Mouse (Mus musculus) MEL (cell line): ENCODE measurements around the gene Pla1a.

Experiments used
- CTCF ChIP-seq, 3 experiments: IDR thresholded peaks in 2 of 3; conservative IDR thresholded peaks in 1 of 3; 2 replicates each; pipeline ENCODE4 v1.5.1; 2011 to 2012; ENCODE audit warnings: low read length in 3 of 3, low read depth in 2 of 3, mild to moderate bottlenecking in 2 of 3, improper control_type of control experiment in 1 of 3, inconsistent platforms in 1 of 3, mixed read lengths in 1 of 3, moderate library complexity in 1 of 3; ENCODE audit not compliant: control insufficient read depth in 1 of 3, insufficient read depth in 1 of 3, poor library complexity in 1 of 3, severe bottlenecking in 1 of 3
- MEF2A ChIP-seq: IDR thresholded peaks from 2 replicates; pipeline ENCODE4 v1.6.1; 2014; ENCODE audit warnings: low read depth, mild to moderate bottlenecking, inconsistent platforms, low read length, improper control_type of control experiment; ENCODE audit not compliant: poor library complexity, insufficient replicate concordance, severe bottlenecking; ENCODE audit errors: extremely low read depth
- MYC ChIP-seq: IDR thresholded peaks from 2 replicates; pipeline ENCODE4 v1.6.1; 2011; ENCODE audit warnings: low read depth, mild to moderate bottlenecking, low read length, improper control_type of control experiment, moderate library complexity
- POLR2A ChIP-seq, 2 experiments: IDR thresholded peaks; 2 replicates each; pipeline ENCODE4 v1.6.1; 2011 to 2012; ENCODE audit warnings: low read length in 2 of 2, mild to moderate bottlenecking in 2 of 2, control low read depth in 1 of 2, improper control_type of control experiment in 1 of 2, low read depth in 1 of 2, moderate library complexity in 1 of 2; ENCODE audit not compliant: control insufficient read depth in 1 of 2, insufficient read depth in 1 of 2, poor library complexity in 1 of 2
- SMC3 ChIP-seq: IDR thresholded peaks from 2 replicates; pipeline ENCODE4 v1.6.1; 2011; ENCODE audit warnings: low read depth, low read length, improper control_type of control experiment
- TBP ChIP-seq: IDR thresholded peaks from 2 replicates; pipeline ENCODE4 v1.8.0; 2011; ENCODE audit warnings: low read depth, low read length, improper control_type of control experiment

DNA sequence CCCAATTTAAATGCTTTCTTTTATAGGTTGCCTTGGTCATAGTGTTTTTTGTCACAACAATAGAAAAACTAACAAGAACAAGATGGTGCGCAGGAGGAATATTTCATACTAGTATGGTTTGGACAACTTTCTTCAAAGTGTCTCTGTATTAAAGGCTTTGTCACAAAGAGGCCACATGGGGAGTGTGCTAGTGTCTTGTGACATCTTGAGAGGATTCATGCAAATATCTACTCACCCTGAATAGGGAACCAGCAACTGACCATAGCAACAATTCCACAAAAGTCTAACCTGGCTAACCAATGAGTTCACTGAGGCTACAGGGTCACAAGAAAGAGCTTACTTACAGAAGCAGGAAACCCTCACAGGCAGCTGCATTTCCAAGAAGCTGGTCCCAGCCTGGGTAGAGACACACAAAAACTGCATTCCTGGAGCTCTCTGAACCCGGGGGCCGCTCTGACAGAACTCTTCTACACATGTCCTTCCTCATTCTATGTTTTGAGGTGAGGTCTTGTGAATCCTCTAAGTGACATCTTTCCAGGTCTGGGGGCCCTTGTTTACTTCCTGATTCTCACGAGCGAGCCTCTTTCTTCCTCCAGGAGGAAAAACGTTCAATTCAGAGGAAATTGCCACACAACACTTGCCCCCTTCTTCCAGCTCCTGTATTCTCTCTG, 37.8 kb downstream of the Pla1a start:
- TF ChIP-seq TBP = no peak
- no peak for TF ChIP-seq CTCF (IDR thresholded peaks at IDR 0.05 in 2 of 3, conservative IDR thresholded peaks at IDR 0.05 in 1 of 3; ENCODE audit: control insufficient read depth in 1 of 3, insufficient read depth in 1 of 3, low read depth in 2 of 3, low read length in 3 of 3, poor library complexity in 1 of 3, severe bottlenecking in 1 of 3)
- TF ChIP-seq MEF2A = no peak
- no peak for TF ChIP-seq MYC
- no peak for TF ChIP-seq POLR2A (IDR thresholded peaks at IDR 0.05; ENCODE audit: control insufficient read depth in 1 of 2, insufficient read depth in 1 of 2, low read depth in 1 of 2, low read length in 2 of 2, poor library complexity in 1 of 2)
- no peak for TF ChIP-seq SMC3
